Mouse (Mus musculus): Measurements from ENCODE around the gene Adamts2. TPM values are rescaled to one million over a fixed set of nuclear protein-coding genes. Genes with fewer than 3 reads are reported as not detected.
A peak's percentile ranks its signal among the peaks of the same experiment; 100 is the strongest.

Gene Adamts2
- total and polyA plus RNA-seq, 3 experiments = not detected

GRCm38 (mm10) chr11:50850989-50851601 lies 249.2 kb downstream of the Adamts2 start:
- dilution Hi-C loops (cut with MboI; ENCODE audit: extremely low pct_ligation_motif_present, extremely low pct_unique_long_range_greater_than_20kb, low sequenced_read_pairs) (no loop called here), in situ Hi-C loops (cut with MboI; ENCODE audit: low pct_ligation_motif_present, low pct_unique_long_range_greater_than_20kb, low sequenced_read_pairs) (no loop called here)
- Histone ChIP-seq H3K27me3 (replicated peaks) (peaks cover 19% of the 10 kb centered on the region), H3K4me3 (replicated peaks in 1 of 3; ENCODE audit: low read depth in 2 of 3, low read length in 2 of 3, poor library complexity in 1 of 3) (peak overlapping the region in 2 of 3 experiments; percentile 9 to 10), H3K79me2 (replicated peaks; ENCODE audit: control insufficient read depth, extremely low read depth, insufficient read depth, poor library complexity, severe bottlenecking) (no peaks in the 10 kb centered on the region), H3K27ac (ENCODE audit: insufficient read depth, low read depth) (no peak overlapping the region), H3K4me2 (ENCODE audit: insufficient read depth, low read depth, poor library complexity, severe bottlenecking) (peak overlapping the region; percentile 76), H3K9ac (ENCODE audit: insufficient read depth, low read depth) (no peak overlapping the region), H3K4me1 (ENCODE audit: control insufficient read depth in 1 of 2, insufficient read depth in 2 of 2) (peaks cover 19 to 42% of the 10 kb centered on the region in 2 experiments), H3K36me3 (replicated peaks in 1 of 2; ENCODE audit: control insufficient read depth in 1 of 2, insufficient read depth in 1 of 2, low read length in 1 of 2) (no peaks in the 10 kb centered on the region), H3K9me3 (replicated peaks; ENCODE audit: low read length) (peaks cover 17% of the 10 kb centered on the region)
- DNase-seq (ENCODE audit: extremely low read depth) = no peak
- no peak for TF ChIP-seq ZNF384 (IDR thresholded peaks at IDR 0.05; ENCODE audit: low read depth, low read length)
- TF ChIP-seq UBTF (IDR thresholded peaks at IDR 0.05; ENCODE audit: low read depth, low read length) = peak; percentile 57; the same call in 1 of the 2 replicates

Other genes starting within 250 kb of the Adamts2 start
- gene Cby3, start 247.6 kb upstream of the Adamts2 start, total RNA-seq (2012; rRNA removed) = not detected in 2 replicates
- gene Cby3, start 247.6 kb upstream of the Adamts2 start, total RNA-seq (2014; rRNA removed) = not detected in 2 replicates
- not detected in 2 replicates for gene Cby3, start 247.6 kb upstream of the Adamts2 start, polyA plus RNA-seq (2012; ENCODE audit: insufficient read length, low read depth)
- 239 and 320 TPM in 2 replicates for gene Hnrnph1, start 225.1 kb upstream of the Adamts2 start, total RNA-seq (2012; rRNA removed)
- gene Hnrnph1, start 225.1 kb upstream of the Adamts2 start, total RNA-seq (2014; rRNA removed) = 428 and 524 TPM in 2 replicates
- 829 and 841 TPM in 2 replicates for gene Hnrnph1, start 225.1 kb upstream of the Adamts2 start, polyA plus RNA-seq (2012; ENCODE audit: insufficient read length, low read depth)
- 11.0 and 15.8 TPM in 2 replicates for gene Rufy1, start 171.0 kb upstream of the Adamts2 start, total RNA-seq (2012; rRNA removed)
- gene Rufy1, start 171.0 kb upstream of the Adamts2 start, total RNA-seq (2014; rRNA removed) = 17.8 and 18.0 TPM in 2 replicates
- gene Rufy1, start 171.0 kb upstream of the Adamts2 start, polyA plus RNA-seq (2012; ENCODE audit: insufficient read length, low read depth) = 21.3 and 24.5 TPM in 2 replicates
- gene Zfp354c, start 225.6 kb downstream of the Adamts2 start, total RNA-seq (2012; rRNA removed) = 1.1 and 1.4 TPM in 2 replicates
- gene Zfp354c, start 225.6 kb downstream of the Adamts2 start, total RNA-seq (2014; rRNA removed) = 1.9 and 2.1 TPM in 2 replicates
- 2.2 TPM in 2 replicates for gene Zfp354c, start 225.6 kb downstream of the Adamts2 start, polyA plus RNA-seq (2012; ENCODE audit: insufficient read length, low read depth)
- not detected in 2 replicates for gene Zfp879, start 239.5 kb downstream of the Adamts2 start, total RNA-seq (2012; rRNA removed)
- not detected in 2 replicates for gene Zfp879, start 239.5 kb downstream of the Adamts2 start, total RNA-seq (2014; rRNA removed)
- gene Zfp879, start 239.5 kb downstream of the Adamts2 start, polyA plus RNA-seq (2012; ENCODE audit: insufficient read length, low read depth) = not detected in 2 replicates
- gene Grm6, start 248.6 kb downstream of the Adamts2 start, total RNA-seq (2012; rRNA removed) = 0.08 and 0.21 TPM in 2 replicates
- 0.23 and 0.42 TPM in 2 replicates for gene Grm6, start 248.6 kb downstream of the Adamts2 start, total RNA-seq (2014; rRNA removed)
- gene Grm6, start 248.6 kb downstream of the Adamts2 start, polyA plus RNA-seq (2012; ENCODE audit: insufficient read length, low read depth) = 0.74 and 1.0 TPM in 2 replicates

All from CH12.LX (cell line).